Mouse (Mus musculus) fibroblast of lung, adult 2 months (primary cell): ENCODE data around the gene Sorbs1.

Experiments used
- DNase-seq: peaks from one replicate; pipeline ENCODE4 v3.0.0-alpha.2; 2011; ENCODE audit warnings: low read depth

The Sorbs1 gene

DNA sequence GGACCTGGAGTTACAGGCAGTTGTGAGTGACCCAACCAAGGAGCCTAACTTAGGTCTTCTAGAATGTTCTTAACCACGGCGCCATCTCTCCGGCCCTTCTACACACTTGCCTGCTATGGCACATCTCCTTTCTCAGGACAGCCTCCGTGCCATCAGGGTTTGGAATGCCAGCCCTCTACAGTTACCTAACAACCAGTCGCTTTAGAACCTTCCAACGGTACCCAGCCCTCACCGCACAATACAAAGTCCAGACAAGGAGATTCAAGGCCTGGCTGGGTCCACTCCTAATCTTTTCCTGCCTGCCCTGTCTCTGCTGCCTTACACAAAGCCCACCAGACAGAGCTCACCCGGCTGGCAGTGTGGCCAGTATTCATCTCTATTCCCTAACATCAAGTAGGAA, 106.9 kb downstream of the Sorbs1 start:
- no peak for DNase-seq

DNA sequence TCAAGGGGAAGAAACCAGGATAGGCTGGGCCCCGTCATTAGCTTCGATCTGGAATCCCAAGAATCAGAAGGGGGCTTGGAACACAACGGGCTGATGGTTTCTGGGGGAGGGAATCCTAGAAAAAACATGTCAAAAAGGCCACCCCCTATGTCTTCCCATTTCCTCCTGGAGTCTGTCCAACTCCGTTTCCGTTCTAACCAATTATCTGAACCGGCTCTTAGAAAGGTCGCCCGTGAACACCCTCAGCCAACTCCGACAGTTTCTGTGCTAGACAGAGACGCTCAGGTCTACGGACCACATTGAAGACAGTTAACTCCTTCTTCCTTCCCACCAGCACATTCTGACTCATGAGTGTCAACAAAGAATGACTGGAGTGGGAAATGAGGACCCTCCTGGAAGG, 107.8 kb downstream of the Sorbs1 start:
- no peak for DNase-seq

DNA sequence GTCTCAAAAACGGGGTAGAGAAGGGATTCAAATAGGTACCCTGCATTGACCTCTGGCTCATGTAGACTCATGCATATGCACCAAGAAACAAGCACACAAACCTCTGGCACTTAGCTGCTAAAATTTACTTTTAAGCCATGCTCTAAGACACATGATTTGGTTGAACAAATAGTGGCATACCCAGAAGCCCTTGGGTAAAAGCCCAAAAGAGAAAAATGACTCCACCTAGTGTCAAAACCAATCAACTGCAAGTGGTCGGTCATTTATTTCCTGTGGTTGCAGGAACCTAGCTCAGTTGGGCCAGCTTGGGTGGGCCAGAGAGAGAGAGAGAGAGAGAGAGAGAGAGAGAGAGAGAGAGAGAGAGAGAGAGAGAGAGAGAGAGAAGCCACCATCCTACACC, 109.0 kb downstream of the Sorbs1 start:
- no peak for DNase-seq

DNA sequence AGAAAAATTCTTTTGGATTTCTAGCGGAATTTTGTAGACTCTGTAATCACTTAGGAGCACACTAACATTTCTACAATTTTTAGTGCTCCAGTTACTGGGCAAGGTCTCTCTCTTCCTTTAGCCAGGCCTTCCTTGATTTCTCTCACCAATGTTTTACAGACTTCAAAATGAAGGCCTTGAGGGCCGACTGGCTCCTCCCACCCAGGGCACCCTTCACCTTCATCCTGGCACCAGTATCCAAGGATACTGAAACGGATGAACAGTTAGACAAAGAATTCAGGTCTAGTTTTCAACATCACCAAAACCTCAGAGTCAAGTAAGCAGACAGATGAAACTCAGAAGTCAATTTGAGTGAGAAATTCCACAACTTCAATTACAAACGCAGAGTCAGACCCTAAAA, 109.6 kb downstream of the Sorbs1 start:
- DNase-seq, result no peak

DNA sequence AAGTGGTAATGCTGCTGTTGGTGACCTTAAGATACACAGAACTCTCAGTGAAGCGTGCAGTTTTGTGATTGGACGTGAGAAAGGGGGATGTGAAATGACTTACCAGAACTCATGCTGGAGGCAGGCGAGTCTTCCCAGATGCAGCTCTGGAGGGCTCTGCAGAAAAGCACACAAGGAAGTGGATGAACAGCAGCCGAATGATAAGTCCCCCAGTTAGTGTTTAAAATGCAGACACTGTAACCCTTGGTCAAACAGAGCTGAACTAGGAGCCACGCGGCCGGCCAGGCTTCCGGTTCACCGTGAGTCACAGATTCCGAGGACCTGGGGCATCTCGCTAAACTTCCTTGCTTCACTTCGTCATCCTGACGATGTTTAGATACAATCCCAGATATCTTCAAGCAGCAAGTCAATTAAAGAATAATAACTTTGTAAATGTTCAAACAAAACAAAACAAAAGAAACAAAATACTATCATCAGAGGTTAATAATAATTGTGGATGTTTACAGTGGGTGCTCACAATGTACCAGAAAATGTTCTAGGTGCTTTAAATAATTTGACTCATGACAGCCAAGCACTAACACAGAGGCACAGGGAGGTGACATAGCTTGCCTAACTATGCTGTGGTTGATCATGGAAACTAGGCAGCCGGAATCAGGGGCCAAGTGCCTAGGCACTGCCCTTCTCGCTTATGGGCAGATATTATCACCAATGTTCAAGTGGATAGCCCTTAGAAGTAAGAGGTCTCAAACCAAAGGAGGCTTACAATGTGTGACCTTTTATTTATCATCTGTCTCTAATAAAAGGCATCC, 111.2 kb downstream of the Sorbs1 start:
- no peak for DNase-seq

DNA sequence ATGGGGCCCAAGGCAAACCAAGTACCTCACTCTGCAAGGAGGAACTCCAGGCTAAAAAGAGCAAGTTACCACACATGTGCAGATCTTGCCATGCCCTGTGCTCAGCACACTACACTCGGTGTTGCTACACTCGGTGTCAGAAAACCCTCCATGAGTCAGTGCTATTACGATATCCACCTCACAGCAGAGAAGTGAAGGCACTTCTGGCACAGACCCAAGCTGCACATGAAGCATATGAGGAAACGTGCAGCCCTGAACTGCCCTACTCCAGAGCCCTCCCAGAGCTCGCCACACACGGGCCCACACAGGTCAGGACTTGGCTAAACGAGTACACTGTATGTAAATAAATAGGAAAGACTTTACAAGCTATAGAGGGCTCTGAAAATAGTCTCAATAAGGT, 112.4 kb downstream of the Sorbs1 start:
- DNase-seq, result peak; percentile 53

DNA sequence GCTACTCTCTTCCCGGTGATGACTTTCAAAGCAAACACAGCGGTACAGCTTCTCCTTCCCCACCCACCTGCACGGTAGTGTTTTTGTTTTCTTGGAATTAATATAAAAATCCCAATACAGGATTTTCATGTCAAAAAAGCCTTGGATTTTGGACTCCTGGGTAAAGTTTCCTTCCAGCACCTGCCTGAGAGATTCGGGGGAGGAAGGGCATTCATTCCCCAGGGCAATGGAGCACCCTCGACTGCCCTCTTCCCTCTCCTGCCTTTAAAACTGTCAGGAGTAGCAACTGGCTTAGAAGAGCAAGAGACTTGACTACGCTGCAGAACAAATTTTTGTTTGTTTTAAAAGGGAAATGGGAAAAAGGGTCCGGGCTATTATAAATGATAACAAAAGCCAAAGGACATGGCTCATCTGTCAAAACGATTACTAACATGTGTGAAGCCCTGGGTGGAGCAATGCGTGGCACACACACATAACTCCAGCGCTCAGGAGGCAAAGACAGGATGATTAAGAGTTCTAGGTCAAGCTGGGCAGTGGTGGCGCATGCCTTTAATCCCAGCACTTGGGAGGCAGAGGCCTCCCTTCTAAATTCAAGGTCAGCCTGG, 113.1 kb downstream of the Sorbs1 start:
- no peak for DNase-seq

DNA sequence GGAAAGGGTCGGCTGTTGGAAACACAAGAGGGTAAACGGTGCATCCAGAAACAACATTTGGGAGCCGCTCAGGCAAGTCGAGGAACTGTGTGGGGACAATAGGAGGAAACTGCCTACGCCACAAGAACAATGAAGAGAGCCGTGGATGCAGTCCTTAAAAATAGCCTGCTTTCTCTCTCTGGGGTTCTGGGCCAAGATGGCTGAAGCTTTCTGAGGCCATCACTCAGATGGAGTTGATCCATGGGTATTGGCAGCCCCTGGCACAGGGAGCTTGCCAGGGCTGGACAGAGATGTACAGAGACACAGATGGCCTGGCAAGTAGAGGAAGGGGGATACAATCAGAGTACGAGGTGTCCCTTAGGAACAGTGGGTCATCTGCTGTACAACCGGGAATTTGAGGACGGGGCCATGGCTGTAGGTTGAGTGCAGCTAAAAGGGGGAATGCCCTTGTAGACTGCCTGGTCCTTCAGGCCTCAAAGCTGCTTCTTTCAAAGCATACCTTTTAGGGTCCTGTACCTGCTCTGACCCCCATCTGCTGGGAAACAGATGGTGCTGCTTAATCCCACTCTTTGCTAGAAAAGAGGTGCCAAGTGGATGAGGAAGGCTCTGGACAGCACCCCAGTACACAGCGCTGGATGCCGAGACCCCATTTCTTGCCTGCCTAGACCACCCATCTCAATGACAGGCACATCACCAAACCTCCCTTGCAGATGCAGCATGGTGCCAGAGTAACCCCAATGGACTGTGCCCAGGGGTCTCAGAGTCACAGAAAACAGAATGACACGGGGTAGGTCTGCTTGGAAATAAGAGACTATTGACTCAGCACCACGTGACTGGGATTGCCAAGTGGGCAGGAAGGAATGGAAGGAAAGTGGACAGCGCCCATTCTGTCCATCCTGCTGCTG, 117.6 kb downstream of the Sorbs1 start:
- DNase-seq, result no peak

DNA sequence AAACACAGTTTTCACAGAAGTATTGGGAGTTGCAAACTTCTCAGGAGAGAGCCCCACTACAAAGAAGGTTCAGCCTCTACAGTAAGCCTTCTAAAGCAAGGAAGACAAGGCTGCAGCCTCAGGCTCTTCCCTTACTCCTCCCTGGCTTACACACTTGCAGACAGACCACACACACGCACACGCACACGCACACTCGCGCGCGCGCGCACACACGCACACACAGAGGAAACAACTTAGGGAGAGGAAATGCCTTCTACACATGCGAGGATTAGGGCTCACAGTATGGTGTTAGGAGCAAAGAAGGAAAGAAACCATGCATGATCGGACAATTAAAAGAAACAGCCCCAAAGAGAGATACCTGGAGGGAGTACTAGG, 118.3 kb downstream of the Sorbs1 start:
- no peak for DNase-seq

DNA sequence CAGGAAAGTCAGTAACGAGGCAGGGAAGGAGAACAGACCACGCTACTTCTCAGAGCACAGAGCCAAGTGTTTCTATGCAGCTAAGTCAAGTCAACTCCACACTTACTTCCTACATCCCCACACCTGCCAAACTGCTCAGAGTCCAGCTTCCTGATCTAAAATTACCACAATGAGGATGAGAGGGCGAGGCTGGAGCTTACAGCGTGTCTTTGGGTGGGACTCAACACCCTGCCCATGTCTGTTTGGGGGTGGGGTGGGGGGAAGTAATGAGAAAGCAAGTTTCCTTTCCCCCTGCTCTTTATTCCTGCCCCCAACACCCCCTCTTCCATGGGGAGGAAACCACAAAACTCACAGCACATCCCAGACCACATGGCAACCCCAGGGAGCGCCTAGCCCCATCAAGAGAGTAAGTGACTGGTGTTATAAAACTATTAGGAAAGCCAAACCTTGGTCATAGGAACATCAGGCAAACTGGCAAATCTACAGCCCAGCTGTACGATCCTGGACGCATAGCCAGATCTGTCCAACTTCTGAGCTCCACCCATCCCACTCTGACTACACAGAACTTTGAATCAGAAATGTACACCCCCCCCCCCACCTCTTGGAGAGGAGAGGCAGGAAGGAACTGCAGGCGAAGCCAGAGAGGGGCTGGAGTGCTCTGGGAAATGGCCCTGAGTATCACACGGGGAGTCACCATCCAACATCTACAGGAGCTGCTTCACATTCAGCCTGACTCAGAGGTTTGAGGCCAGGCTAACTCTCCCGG, 118.8 kb downstream of the Sorbs1 start:
- no peak for DNase-seq

DNA sequence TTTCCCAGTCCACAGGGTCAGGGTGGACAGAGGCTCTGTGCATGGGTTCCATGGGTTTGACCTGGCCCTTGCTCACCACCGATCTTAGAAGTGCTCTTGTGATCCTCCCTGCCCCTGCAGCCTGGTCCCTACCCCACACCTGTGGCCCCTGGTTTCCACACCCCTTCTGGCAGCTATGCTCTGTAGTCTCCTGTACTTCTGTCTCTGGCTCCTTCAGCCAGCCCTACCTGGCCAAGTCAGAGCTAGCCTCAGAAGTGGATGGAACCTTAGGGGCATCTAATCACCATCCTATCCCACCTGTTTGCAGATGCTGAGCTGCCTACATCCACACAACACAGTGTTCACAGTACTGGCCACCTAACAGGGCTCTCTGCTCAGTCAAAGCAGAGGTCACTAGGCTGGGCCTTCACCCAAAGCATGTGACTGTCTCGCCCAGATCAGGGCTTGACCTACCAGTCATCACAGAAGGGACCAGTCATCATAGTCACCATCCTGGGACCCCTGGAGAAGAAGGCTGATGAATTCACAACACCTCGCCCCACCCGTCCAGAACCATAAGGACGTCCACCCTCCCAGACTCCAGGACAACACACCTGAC, 120.7 kb downstream of the Sorbs1 start:
- no peak for DNase-seq

DNA sequence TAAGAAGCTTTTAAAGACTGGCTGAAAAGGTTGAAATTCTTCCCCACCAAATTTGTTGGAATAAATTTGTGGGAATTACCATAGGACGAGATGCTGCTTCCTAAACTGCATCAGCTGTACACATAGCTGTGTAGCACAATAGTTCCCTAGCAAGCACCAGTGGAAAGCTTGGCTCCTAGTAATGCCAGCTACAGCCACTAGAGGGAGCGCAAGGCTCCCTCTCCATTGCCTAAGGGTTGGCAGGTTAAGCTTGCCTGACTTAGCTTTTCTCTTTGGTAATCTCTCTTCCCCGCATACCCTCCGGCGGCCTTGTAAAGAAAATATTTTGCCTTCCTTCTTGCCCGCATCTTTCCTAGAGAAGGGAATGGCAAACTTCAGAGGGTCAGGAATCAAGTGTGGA, 122.1 kb downstream of the Sorbs1 start:
- DNase-seq, result peak; percentile 64

DNA sequence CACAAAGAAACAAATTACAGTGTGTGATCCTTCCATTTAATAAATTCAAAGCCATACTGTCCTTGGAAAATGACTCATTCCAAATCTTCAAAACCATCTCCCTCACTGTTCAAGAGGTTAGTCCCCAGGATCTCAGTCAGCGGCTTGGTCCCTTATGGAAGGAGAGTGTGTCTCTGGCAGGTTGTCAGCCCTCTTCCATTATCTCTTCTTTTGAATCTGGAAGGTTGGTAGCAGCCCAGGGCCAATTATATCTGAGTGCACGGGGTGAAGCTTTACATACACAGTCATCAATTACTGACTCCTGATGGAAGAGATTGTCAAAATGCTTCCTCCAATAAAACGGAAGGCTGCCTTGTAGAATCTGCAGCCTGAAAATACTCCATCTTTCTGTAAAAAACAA, 126.7 kb downstream of the Sorbs1 start:
- DNase-seq, result no peak

DNA sequence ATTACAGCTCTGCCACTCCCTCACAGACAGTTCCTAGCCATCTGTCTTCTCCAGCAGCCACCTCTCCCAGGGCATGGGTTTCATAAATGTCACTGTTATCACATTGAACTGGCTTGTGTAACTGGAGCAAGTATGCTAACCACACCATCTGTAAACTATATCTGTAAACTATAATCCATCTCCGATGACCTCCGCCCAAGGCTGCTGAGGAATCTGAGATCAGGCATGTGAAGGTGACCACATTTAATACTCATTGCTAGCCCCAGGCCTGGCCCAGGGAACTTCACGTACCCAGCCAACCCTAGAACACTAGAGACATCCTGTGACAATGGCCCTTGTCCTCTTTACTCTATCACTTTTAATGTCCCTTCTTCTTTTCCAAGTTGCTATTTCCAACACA, 128.2 kb downstream of the Sorbs1 start:
- DNase-seq, result no peak

DNA sequence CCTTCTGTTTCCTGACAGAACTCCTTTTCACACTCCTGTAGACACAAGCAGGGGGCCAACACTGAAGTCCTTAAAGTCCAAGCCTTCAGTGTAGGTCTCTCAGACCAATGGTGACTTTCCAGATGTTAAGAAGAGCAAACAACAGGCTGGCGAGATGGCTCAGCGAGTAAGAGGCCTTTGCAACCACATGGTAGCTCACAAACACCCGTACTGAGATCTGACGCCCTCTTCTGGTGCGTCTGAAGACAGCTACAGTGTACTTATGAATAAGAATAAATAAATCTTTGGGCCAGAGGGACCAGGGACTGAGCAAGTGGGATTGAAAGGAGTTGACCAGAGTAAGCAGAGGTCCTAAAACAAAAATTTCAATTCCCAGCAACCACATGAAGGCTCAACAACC, 129.6 kb downstream of the Sorbs1 start:
- DNase-seq, result no peak

DNA sequence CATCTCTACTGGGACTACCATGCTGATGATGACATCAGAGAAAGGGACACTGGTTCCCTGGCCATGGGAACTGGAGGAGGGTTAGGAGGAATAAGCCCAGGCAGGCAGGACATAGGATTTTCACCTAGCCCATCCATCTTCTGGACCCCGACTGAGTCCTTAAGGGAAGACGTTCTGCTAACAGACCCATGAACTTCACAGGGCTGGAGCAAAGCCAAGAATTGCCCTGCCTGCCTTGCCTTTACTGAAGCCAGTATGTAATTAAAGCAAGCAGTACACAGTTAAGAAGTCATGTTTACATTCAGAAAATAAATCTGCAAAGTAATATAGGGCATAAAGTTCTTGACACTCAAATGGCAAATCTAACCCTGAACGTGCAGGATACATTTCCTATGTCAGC, 132.9 kb downstream of the Sorbs1 start:
- no peak for DNase-seq

DNA sequence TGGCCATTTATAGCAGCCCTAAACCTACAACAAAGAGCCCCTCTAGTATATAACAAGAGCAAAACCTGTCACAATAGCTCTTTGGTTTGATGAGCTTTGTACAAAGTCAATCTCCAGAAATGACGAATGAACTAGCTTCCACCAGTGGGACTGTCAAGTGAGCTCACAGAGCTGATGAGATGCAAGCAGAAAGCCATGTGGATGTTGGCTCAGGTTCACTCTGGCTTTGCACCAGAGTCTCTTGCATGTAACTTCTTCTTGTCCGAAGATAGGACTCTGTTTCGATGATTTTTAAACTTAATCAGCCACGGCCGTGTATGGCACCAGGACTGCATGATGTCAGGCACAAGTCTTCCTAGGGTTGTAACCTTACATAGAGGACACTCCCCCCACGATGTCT, 133.6 kb downstream of the Sorbs1 start:
- no peak for DNase-seq

DNA sequence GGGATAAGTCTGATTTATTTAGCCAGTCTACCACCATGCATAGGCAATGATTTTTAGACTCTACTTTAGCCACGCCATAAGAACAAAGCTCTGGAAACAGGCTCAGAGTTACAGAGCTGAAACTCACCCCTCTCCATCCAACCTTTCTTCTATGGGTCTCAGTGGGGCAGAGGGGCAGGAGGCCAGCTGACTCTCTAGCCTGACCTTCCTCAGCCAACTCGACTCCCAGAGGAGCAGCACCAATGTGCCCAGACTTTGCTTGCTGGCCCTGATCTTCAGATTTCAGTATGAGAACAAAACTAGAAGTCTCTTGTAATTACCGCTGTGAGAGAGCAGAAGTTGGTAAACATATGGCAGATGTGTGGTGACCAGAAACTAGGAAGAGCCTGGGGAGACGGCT, 134.5 kb downstream of the Sorbs1 start:
- DNase-seq, result no peak

DNA sequence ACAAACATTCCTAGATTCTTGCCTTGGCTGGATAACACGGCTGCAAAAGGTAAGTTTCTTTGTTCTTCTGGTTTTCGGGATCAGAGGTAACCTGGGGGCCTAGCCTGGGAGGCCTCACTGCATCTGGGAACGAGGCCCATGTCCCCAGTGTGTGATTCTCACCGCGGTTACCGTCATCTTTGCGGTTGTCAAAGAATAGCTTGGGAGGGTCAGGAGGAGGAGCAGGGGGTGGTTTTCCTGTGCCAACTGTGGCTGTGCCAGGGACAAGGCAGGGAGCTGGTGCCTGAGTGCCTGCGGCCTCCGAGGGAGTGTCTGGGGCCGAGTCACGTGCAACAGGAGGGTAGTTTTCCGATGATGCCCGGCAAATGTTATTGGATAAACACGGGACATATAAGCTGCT, 135.9 kb downstream of the Sorbs1 start:
- DNase-seq, result no peak

DNA sequence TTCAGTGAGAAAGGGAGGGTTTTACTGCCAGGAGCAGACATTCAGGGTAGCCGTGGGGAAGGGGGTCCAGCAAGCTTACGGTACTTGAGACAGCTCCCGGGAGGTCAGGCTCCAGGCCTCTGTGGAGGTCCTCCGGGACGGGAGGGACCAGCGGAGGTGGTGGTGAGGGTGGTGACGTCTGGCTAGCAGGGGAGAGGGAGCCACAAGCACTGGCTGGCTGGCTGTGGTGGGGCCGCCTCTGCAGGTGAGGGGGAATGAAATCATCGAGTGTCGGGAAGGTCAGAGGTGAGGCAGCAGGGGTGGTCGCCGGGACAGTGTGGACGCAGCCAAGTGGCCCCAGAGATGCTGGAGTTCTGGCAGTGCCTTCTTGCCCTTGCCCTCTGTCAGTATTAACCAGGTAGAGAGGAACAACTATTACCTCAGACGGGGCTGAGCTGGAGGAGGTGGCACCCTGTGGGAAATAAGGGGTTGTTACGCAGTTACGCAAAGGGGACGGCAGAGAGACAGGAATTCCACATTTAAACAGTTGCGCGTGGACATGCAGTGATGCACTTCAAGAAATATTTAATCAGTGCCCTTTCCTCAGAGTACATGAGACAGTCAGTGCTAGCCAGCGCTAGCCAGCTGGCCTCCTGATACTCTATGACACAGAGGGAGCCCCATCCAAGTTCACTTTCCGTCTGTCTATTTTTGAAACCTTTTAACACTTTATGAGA, 136.9 kb downstream of the Sorbs1 start:
- no peak for DNase-seq

DNA sequence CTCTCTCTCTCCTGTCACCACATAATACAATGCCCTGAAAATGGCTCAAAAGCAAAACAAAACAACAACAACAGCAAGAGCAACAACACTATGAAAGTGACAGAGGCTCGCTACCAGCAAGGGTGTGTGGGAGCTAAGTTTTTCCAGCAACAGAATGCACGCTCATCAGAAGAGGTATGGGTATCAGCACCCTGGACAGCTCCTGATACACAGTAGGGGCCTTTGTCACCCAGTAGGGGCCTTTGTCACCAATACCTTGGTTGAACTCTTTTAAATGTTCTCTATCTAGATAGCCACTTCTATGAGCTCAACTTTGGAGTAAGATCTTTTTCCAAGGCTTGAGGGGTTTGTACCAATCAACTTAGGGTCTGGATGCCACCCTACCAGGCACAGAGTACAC, 138.9 kb downstream of the Sorbs1 start:
- DNase-seq, result no peak
